Mouse (Mus musculus): Measurements from ENCODE around the gene Nlgn1. TPM values are rescaled to one million over a fixed set of nuclear protein-coding genes. Genes with fewer than 3 reads are reported as not detected.

Nlgn1 gene
- total and polyA plus RNA-seq, 3 experiments, result 0.04 TPM; not detected in 2

GRCm38 (mm10) chr3:26026025-26026424 is 306.2 kb downstream of the Nlgn1 start:
- DNase-seq, result no peak
- Histone ChIP-seq H3K79me2 (replicated peaks; ENCODE audit: control insufficient read depth, insufficient read depth, low read length) (no peaks in the 10 kb centered on the region), H3K27me3 (ENCODE audit: control insufficient read depth, insufficient read depth, low read length) (no peaks in the 10 kb centered on the region), H3K4me1 (ENCODE audit: control insufficient read depth, insufficient read depth, low read length) (no peaks in the 10 kb centered on the region), H3K4me3 (no peak overlapping the region), H3K36me3 (ENCODE audit: control insufficient read depth, insufficient read depth, low read length) (no peaks in the 10 kb centered on the region), H3K9ac (ENCODE audit: low read depth, low read length) (no peak overlapping the region), H3K27ac (no peak overlapping the region)
- no peak for TF ChIP-seq EP300 (IDR thresholded peaks at IDR 0.05; ENCODE audit: insufficient read depth, low read depth, low read length)
- TF ChIP-seq CTCF (IDR thresholded peaks at IDR 0.05), result no peak
- no peak for TF ChIP-seq POLR2A (IDR thresholded peaks at IDR 0.05; ENCODE audit: insufficient read depth, low read depth, low read length)
- 82% methylated on average over 2 of the region's 2 CpGs for WGBS
- intact Hi-C loops (cut with DNase I), result no loop called here

- Histone ChIP-seq H3K27ac (no peak overlapping the region), H3K9ac (ENCODE audit: low read depth, low read length) (no peak overlapping the region), H3K4me3 (no peak overlapping the region), H3K4me1 (ENCODE audit: control insufficient read depth, insufficient read depth, low read length) (no peaks in the 10 kb centered on the region), H3K36me3 (ENCODE audit: control insufficient read depth, insufficient read depth, low read length) (no peaks in the 10 kb centered on the region), H3K79me2 (replicated peaks; ENCODE audit: control insufficient read depth, insufficient read depth, low read length) (no peaks in the 10 kb centered on the region), H3K27me3 (ENCODE audit: control insufficient read depth, insufficient read depth, low read length) (no peaks in the 10 kb centered on the region)
- no peak for TF ChIP-seq POLR2A (IDR thresholded peaks at IDR 0.05; ENCODE audit: insufficient read depth, low read depth, low read length)
- TF ChIP-seq EP300 (IDR thresholded peaks at IDR 0.05; ENCODE audit: insufficient read depth, low read depth, low read length), result no peak
- TF ChIP-seq CTCF (IDR thresholded peaks at IDR 0.05), result no peak
- intact Hi-C loops (cut with DNase I), result no loop called here
- 70% methylated on average over 5 of the region's 5 CpGs for WGBS
- DNase-seq, result no peak
Observed at GRCm38 (mm10) chr3:26023217-26023616, 309.0 kb downstream of the Nlgn1 start.

- H3K36me3 ChIP-seq (ENCODE audit: control insufficient read depth, insufficient read depth, low read length), result no peaks in the 10 kb centered on the region
- no peak overlapping the region for H3K4me3 ChIP-seq
- intact Hi-C loops (cut with DNase I), result no loop called here
- no peak overlapping the region for H3K27ac ChIP-seq
- no peaks in the 10 kb centered on the region for H3K4me1 ChIP-seq (ENCODE audit: control insufficient read depth, insufficient read depth, low read length)
- H3K9ac ChIP-seq (ENCODE audit: low read depth, low read length), result no peak overlapping the region
- 75% methylated on average over 6 of the region's 6 CpGs for WGBS
- no peak for DNase-seq
- no peaks in the 10 kb centered on the region for H3K27me3 ChIP-seq (ENCODE audit: control insufficient read depth, insufficient read depth, low read length)
- no peak for TF ChIP-seq POLR2A (IDR thresholded peaks at IDR 0.05; ENCODE audit: insufficient read depth, low read depth, low read length)
- TF ChIP-seq EP300 (IDR thresholded peaks at IDR 0.05; ENCODE audit: insufficient read depth, low read depth, low read length), result no peak
- TF ChIP-seq CTCF (IDR thresholded peaks at IDR 0.05), result no peak
- no peaks in the 10 kb centered on the region for H3K79me2 ChIP-seq (replicated peaks; ENCODE audit: control insufficient read depth, insufficient read depth, low read length)
Observed at GRCm38 (mm10) chr3:26021632-26022184, 310.6 kb downstream of the Nlgn1 start.

GRCm38 (mm10) chr3:26011310-26012078 is 320.8 kb downstream of the Nlgn1 start:
- Histone ChIP-seq H3K27me3 (ENCODE audit: control insufficient read depth, insufficient read depth, low read length) (no peaks in the 10 kb centered on the region), H3K4me1 (ENCODE audit: control insufficient read depth, insufficient read depth, low read length) (no peaks in the 10 kb centered on the region), H3K9ac (ENCODE audit: low read depth, low read length) (no peak overlapping the region), H3K4me3 (no peak overlapping the region), H3K27ac (no peak overlapping the region), H3K79me2 (replicated peaks; ENCODE audit: control insufficient read depth, insufficient read depth, low read length) (no peaks in the 10 kb centered on the region), H3K36me3 (ENCODE audit: control insufficient read depth, insufficient read depth, low read length) (no peaks in the 10 kb centered on the region)
- TF ChIP-seq CTCF (IDR thresholded peaks at IDR 0.05) (no peak), POLR2A (IDR thresholded peaks at IDR 0.05; ENCODE audit: insufficient read depth, low read depth, low read length) (no peak), EP300 (IDR thresholded peaks at IDR 0.05; ENCODE audit: insufficient read depth, low read depth, low read length) (no peak)
- 72% methylated on average over 4 of the region's 4 CpGs for WGBS
- intact Hi-C loops (cut with DNase I), result no loop called here
- no peak for DNase-seq

GRCm38 (mm10) chr3:26002863-26003608 is 329.2 kb downstream of the Nlgn1 start:
- TF ChIP-seq EP300 (IDR thresholded peaks at IDR 0.05; ENCODE audit: insufficient read depth, low read depth, low read length) (no peak), CTCF (IDR thresholded peaks at IDR 0.05) (no peak), POLR2A (IDR thresholded peaks at IDR 0.05; ENCODE audit: insufficient read depth, low read depth, low read length) (no peak)
- intact Hi-C loops (cut with DNase I), result no loop called here
- Histone ChIP-seq H3K27me3 (ENCODE audit: control insufficient read depth, insufficient read depth, low read length) (no peaks in the 10 kb centered on the region), H3K4me3 (no peak overlapping the region), H3K36me3 (ENCODE audit: control insufficient read depth, insufficient read depth, low read length) (no peaks in the 10 kb centered on the region), H3K9ac (ENCODE audit: low read depth, low read length) (no peak overlapping the region), H3K27ac (no peak overlapping the region), H3K79me2 (replicated peaks; ENCODE audit: control insufficient read depth, insufficient read depth, low read length) (no peaks in the 10 kb centered on the region), H3K4me1 (ENCODE audit: control insufficient read depth, insufficient read depth, low read length) (no peaks in the 10 kb centered on the region)
- DNase-seq, result no peak
- WGBS, result 73% methylated on average over 7 of the region's 7 CpGs

GRCm38 (mm10) chr3:26002367-26002766 is 329.9 kb downstream of the Nlgn1 start:
- no peaks in the 10 kb centered on the region for H3K36me3 ChIP-seq (ENCODE audit: control insufficient read depth, insufficient read depth, low read length)
- H3K79me2 ChIP-seq (replicated peaks; ENCODE audit: control insufficient read depth, insufficient read depth, low read length), result no peaks in the 10 kb centered on the region
- H3K27me3 ChIP-seq (ENCODE audit: control insufficient read depth, insufficient read depth, low read length), result no peaks in the 10 kb centered on the region
- H3K4me3 ChIP-seq, result no peak overlapping the region
- DNase-seq, result no peak
- no peaks in the 10 kb centered on the region for H3K4me1 ChIP-seq (ENCODE audit: control insufficient read depth, insufficient read depth, low read length)
- no peak overlapping the region for H3K27ac ChIP-seq
- no peak overlapping the region for H3K9ac ChIP-seq (ENCODE audit: low read depth, low read length)
- WGBS, result 28% methylated on average over 2 of the region's 2 CpGs
- intact Hi-C loops (cut with DNase I), result no loop called here
- TF ChIP-seq EP300 (IDR thresholded peaks at IDR 0.05; ENCODE audit: insufficient read depth, low read depth, low read length) (no peak), CTCF (IDR thresholded peaks at IDR 0.05) (0 out of 2 replicates have a peak, but pooled peaks have one; percentile 16)
